Mouse (Mus musculus) lung, adult 2 months (tissue): ENCODE results near the gene Rec8. TPM values are rescaled to one million over a fixed set of nuclear protein-coding genes. Genes with fewer than 3 reads are reported as not detected.

ENCODE experiments used
- DNase-seq: peaks from one replicate; pipeline ENCODE4 v3.0.0; 2022
- H3K4me1 ChIP-seq: fragments of 200-500 bp; 2 replicates; pipeline ENCODE4 v1.6.1; 2011; ENCODE audit warnings: low read length; ENCODE audit not compliant: control insufficient read depth, insufficient read depth
- H3K4me3 ChIP-seq: fragments of 200-500 bp; replicated peaks from 2 replicates; pipeline ENCODE3; 2011; ENCODE audit warnings: low read depth, mild to moderate bottlenecking, control low read depth, low read length; ENCODE audit errors: extremely low read depth
- CTCF ChIP-seq: fragments of 200-500 bp; IDR thresholded peaks from 2 replicates; pipeline ENCODE4 v1.5.1; 2011; ENCODE audit warnings: mild to moderate bottlenecking, low read length, control low read depth; ENCODE audit not compliant: insufficient read depth
- POLR2A ChIP-seq: fragments of 200-500 bp; IDR thresholded peaks from 2 replicates; pipeline ENCODE4 v1.6.1; 2011; ENCODE audit warnings: low read depth, mild to moderate bottlenecking, control low read depth, low read length, borderline replicate concordance; ENCODE audit errors: extremely low read depth
- WGBS: fragments of 180-500 bp; shearing (Covaris S2); methylation state at CpG from one replicate; pipeline ENCODE4 v1.1.7; 2018; 5-methylcytosine and 5-hydroxymethylcytosine counted together
- polyA plus RNA-seq: library from polyadenylated mRNA; depleted of rRNA; stranded (reverse); fragments of >200 nt; gene quantifications from 2 replicates; pipeline ENCODE4 v1.2.3, GENCODE M21; 2012

Gene Rec8
- polyA plus RNA-seq, 1 experiment = 9.7 TPM

- no peak overlapping the region for H3K4me3 ChIP-seq
- DNase-seq = no peak
- TF ChIP-seq POLR2A = no peak
- no peak for TF ChIP-seq CTCF
- H3K4me1 ChIP-seq = peaks cover 12% of the 10 kb centered on the region
- WGBS = 87% methylated on average over 16 of the region's 16 CpGs
Measured at GRCm38 (mm10) chr14:55580731-55581130, 37.1 kb upstream of the Rec8 start.

DNA sequence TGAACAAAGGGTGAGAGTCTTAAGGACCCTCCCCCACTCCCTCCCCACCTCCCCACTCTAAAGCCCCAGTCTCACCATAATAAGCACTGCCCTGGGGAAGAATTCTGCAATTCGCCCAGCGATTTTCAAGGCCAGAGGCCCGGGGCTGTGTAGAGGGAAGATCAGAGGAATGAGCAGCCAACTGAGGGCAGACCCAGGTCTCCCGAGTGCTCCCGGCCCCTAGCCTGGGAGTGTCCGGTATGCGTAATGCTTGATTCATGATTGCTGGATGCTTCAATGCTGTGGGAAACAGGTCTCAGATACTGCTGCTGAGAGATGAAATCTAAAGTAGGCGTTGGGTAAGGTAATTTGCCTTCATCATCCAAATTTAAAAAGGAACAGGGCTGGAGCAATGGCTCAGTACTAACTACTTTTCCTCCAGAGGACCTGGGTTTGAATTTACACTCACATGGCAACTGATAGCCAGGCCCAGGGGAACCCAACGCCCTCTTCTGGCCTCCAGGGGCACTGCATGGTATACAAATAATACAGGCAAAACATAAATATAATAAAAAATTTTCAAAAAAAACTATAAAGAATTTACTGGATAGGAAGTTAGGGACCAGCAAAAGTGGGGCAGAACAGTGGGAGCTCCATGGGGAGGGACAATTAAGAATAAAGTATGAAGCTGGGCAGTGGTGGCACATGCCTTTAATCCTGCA is 35.7 kb upstream of the Rec8 start:
- TF ChIP-seq CTCF (peak; percentile 52), POLR2A (no peak)
- Histone ChIP-seq H3K4me1 (peaks cover 12% of the 10 kb centered on the region), H3K4me3 (no peak overlapping the region)
- DNase-seq = no peak
- 75% methylated on average over 9 of the region's 9 CpGs for WGBS

DNA sequence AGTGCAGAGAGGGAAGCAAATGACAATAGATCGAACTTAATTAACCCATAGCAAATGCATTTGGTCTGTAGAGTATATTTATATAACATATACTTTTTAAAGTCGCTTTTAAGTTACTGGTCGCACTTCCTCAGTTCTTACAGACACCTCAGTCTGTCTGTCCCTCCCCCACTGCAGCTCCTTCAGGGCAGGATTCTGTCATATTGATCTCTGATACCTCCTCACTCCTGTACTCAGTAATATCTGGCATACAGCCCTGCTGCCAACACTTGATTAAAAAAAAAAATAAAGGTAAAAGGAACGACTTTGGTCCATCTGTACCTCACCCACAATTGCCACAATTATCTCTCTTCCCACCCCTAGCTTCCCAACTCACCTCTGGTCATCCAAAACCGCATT is 33.5 kb upstream of the Rec8 start:
- WGBS = 44% methylated on average over 5 of the region's 5 CpGs
- Histone ChIP-seq H3K4me1 (peaks cover 6% of the 10 kb centered on the region), H3K4me3 (no peak overlapping the region)
- no peak for TF ChIP-seq POLR2A
- DNase-seq = no peak

DNA sequence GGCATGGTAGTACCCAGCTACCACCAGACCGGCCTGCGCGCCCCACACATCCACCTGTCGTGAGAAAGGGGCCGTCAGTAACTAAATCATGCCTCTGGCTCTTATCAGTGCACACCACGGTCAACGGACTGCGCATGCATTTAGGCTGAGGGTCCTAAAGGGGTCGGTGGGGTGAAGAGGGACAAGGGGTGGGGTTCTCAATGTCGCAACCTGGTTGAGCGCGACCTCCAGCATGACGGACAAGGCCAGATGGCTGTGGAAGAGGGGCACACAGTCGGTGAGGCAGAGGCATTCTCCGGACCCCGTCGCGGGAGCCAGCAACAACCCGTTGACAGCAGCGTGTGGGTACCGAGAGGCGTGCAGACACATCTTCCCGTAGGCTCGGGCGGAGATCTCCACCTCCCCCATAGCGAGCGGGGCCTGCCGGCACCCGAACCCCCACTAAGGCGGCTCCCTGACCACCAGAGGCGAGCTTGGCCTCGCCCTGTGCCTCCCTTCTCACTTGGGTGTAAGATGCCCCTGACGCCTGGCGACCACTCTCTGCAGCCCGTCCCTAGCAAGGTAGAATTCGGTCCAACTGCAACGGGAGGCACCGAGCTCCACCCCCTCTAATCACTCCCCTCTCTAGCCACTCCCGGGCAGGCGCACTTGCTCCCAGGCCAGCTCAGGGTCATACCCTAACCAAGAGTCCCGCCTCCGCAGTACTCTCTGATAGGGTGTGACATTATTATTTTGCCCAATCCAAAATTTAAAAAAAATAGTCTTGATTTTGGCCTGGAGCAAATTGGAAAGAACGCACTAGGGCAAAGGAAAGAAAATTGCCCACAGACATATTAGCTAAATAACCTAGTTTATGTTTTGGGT is 32.9 kb upstream of the Rec8 start, which contains the start of gene Emc9:
TSS of gene Emc9 (minus strand) at position 601 of the 864 bp plus-strand sequence.
- Histone ChIP-seq H3K4me3 (peak within 1 kb of the TSS; percentile 78), H3K4me1 (peaks cover 9% of the 10 kb centered on the region)
- DNase-seq = peak; percentile 80
- TF ChIP-seq POLR2A = peak; percentile 73; the same call in 1 of the 2 replicates
- no peak for TF ChIP-seq CTCF
- WGBS = 6% methylated on average over 43 of the region's 43 CpGs

- H3K4me3 ChIP-seq = peak overlapping the region; percentile 14
- 45% methylated on average over 6 of the region's 6 CpGs for whole genome bisulfite sequencing
- DNase-seq = peak; percentile 25
- TF ChIP-seq CTCF = no peak
- no peak for TF ChIP-seq POLR2A
- peaks cover 11% of the 10 kb centered on the region for H3K4me1 ChIP-seq
Measured at GRCm38 (mm10) chr14:55585566-55585960, 32.3 kb upstream of the Rec8 start.

- no peak for DNase-seq
- TF ChIP-seq POLR2A (no peak), CTCF (no peak)
- Histone ChIP-seq H3K4me1 (peaks cover 11% of the 10 kb centered on the region), H3K4me3 (no peak overlapping the region)
- WGBS = 99% methylated on average over 2 of the region's 2 CpGs
Measured at GRCm38 (mm10) chr14:55586149-55586548, 31.7 kb upstream of the Rec8 start.

- 92% methylated on average over 5 of the region's 5 CpGs for WGBS
- H3K4me3 ChIP-seq = no peak overlapping the region
- TF ChIP-seq CTCF (no peak), POLR2A (no peak)
- H3K4me1 ChIP-seq = peaks cover 25% of the 10 kb centered on the region
- no peak for DNase-seq
Measured at GRCm38 (mm10) chr14:55589271-55589670, 28.6 kb upstream of the Rec8 start.

DNA sequence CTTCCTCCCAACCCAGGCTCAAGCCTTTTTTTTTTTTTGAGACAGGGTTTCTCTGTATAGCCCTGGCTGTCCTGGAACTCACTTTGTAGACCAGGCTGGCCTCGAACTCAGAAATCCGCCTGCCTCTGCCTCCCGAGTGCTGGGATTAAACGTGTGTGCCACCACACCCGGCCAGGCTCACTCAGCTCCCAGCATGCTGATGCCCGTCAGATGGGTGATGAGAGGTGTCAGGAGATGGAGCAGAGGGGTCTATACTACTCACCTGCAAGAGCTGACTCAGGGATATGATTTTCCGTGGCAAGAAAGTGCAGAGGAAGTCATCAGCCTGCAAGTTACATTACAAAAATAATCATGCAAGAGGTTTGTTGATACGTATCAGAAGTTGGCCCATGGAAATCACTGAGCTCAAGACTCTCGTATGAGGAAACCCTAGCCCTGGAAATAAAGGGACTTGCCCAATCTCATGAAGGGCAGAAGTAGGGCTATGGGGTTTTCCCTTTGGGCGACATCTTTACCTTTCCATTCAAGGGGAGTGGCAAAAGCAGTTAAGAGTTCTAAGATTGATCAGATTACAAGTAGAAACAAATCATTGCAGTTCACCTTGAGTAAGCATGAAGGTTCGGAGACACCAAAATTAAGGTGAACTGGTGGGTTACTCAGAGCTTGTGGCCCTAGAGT is 27.9 kb upstream of the Rec8 start:
- TF ChIP-seq POLR2A (no peak), CTCF (no peak)
- whole genome bisulfite sequencing = 66% methylated on average over 11 of the region's 11 CpGs
- peak overlapping the region; percentile 84 for H3K4me3 ChIP-seq

GRCm38 (mm10) chr14:55590748-55591330 is 27.0 kb upstream of the Rec8 start, which contains the start of gene Psme2:
Gene Psme2 (minus strand): TSS chr14:55591113.
- WGBS = under 1% methylated on average over 22 of the region's 22 CpGs
- TF ChIP-seq CTCF (no peak), POLR2A (peak; percentile 71; the same call in 1 of the 2 replicates)
- DNase-seq = peak; percentile 91
- H3K4me1 ChIP-seq = peaks cover 18% of the 10 kb centered on the region
- H3K4me3 ChIP-seq = peak within 1 kb of the TSS; percentile 87

More for the DNA sequence above, 27.9 kb upstream of the Rec8 start:
- peaks cover 21% of the 10 kb centered on the region for H3K4me1 ChIP-seq
- no peak for DNase-seq
